Mouse (Mus musculus): ENCODE measurements around the gene Zfp263. TPM values are rescaled to one million over a fixed set of nuclear protein-coding genes. Genes with fewer than 3 reads are reported as not detected.

Gene Zfp263
- polyA plus RNA-seq (2015; fragmentation: Nextera tagmentation; extraction: Ambion mirVana): 44.9 and 48.0 TPM in 2 replicates

DNA sequence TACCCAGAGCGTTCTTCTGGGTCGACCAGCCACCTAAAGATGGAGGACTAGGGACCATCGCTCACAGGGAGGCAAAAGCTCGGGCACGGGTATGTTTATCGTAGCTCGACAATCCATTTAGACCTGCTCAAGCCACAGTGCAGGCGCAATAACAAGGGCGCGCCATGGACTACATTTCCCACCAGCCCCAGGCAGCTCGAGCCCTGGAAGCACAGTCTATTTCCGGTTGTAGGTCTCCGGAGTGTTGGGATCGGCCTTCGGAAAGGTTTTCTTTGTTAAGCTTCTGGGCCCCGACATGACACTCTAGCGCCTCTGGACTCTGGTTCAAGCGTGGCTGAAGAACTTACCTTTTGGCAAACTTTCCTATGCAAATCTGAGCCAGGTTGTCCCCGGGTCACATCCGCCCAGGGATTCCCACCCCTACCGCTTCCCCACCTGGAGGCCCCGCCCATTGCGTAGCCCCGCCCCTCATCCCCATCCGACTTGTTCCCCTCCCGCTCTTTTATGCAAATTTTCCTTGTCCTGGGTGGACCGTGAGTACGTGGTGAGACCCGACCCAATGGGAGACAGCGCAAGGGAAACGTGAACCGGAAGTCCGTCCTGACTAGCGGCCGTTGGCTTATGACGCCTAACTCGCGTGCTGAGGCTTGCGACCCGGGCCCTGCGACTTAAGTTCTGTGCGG is at the start of gene Zfp263:
Gene Zfp263 (plus strand): TSS at position 591 of the 683 bp plus-strand sequence.
- H3K4me2 ChIP-seq (ENCODE audit: low read depth, low read length): peak within 1 kb of the TSS; percentile 95
- peaks cover 8% of the 10 kb centered on the region for H3K9me3 ChIP-seq (ENCODE audit: control insufficient read depth, low read length)
- 0% methylated on average over 42 of the region's 42 CpGs for WGBS
- H3K36me3 ChIP-seq (ENCODE audit: control insufficient read depth, insufficient read depth, low read length): peaks cover 18% of the 10 kb centered on the region
- no peaks in the 10 kb centered on the region for H3K27me3 ChIP-seq (ENCODE audit: control insufficient read depth, insufficient read depth, low read depth, low read length)
- peak; percentile 98 for ATAC-seq (ENCODE audit: low read depth)
- H3K27ac ChIP-seq (ENCODE audit: low read length): peak within 1 kb of the TSS; percentile 95
- H3K4me1 ChIP-seq (replicated peaks; ENCODE audit: control insufficient read depth, insufficient read depth, low read length): peaks cover 16% of the 10 kb centered on the region
- H3K4me3 ChIP-seq (ENCODE audit: low read length): peak within 1 kb of the TSS; percentile 93
- peak within 1 kb of the TSS; percentile 94 for H3K9ac ChIP-seq (ENCODE audit: low read length)

DNA sequence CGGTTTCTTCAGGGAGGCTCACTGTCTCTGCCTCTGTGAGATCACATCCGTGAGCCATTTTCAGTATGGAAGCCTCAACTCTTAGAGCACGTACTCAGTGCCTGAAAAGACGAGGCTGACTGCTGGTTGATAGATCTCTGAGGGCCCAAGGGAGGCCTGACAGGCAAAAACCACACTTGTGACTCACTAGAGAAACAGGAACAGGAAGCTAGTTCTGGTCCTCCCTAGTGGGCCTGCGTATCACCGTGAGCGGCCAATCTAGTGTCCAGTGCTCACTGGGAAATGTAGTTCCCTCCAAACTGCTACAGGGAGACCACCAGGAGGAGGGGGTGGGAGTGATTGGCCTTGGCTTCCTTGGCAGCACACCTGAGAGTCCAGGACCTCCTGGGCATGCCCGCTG is 44.6 kb upstream of the Zfp263 start:
- Histone ChIP-seq H3K4me1 (replicated peaks; ENCODE audit: control insufficient read depth, insufficient read depth, low read length) (no peaks in the 10 kb centered on the region), H3K9me3 (ENCODE audit: control insufficient read depth, low read length) (no peaks in the 10 kb centered on the region), H3K4me2 (ENCODE audit: low read depth, low read length) (no peak overlapping the region), H3K27me3 (ENCODE audit: control insufficient read depth, insufficient read depth, low read depth, low read length) (no peaks in the 10 kb centered on the region), H3K4me3 (ENCODE audit: low read length) (no peak overlapping the region), H3K36me3 (ENCODE audit: control insufficient read depth, insufficient read depth, low read length) (no peaks in the 10 kb centered on the region), H3K27ac (ENCODE audit: low read length) (no peak overlapping the region), H3K9ac (ENCODE audit: low read length) (no peak overlapping the region)
- ATAC-seq (ENCODE audit: low read depth): no peak
- WGBS: 78% methylated on average over 8 of the region's 8 CpGs

DNA sequence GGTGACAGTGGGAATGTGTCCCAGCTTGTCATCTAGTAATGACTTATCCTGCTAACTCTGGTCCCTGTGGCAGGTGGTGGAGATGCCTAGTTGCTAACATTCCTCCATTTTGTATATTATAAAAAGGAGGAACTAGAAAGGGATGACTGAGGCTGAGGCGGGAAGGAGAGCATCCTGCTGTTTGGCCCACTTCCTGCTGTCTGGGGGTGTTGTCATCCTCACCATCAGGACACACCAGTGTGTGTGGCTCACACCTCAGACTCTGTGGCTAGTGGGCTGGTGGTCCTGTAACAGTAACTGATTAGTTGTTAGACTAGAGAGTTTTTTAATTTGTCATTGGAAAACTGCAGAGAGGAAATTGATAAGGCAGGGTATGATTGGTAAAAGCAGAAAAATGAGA is 43.0 kb upstream of the Zfp263 start:
- H3K4me1 ChIP-seq (replicated peaks; ENCODE audit: control insufficient read depth, insufficient read depth, low read length): no peaks in the 10 kb centered on the region
- H3K36me3 ChIP-seq (ENCODE audit: control insufficient read depth, insufficient read depth, low read length): no peaks in the 10 kb centered on the region
- no peak overlapping the region for H3K4me2 ChIP-seq (ENCODE audit: low read depth, low read length)
- no peak overlapping the region for H3K9ac ChIP-seq (ENCODE audit: low read length)
- no peaks in the 10 kb centered on the region for H3K27me3 ChIP-seq (ENCODE audit: control insufficient read depth, insufficient read depth, low read depth, low read length)
- WGBS: 44% methylated on average over 1 of the region's 1 CpGs
- H3K4me3 ChIP-seq (ENCODE audit: low read length): no peak overlapping the region
- ATAC-seq (ENCODE audit: low read depth): no peak
- H3K9me3 ChIP-seq (ENCODE audit: control insufficient read depth, low read length): no peaks in the 10 kb centered on the region
- H3K27ac ChIP-seq (ENCODE audit: low read length): no peak overlapping the region

DNA sequence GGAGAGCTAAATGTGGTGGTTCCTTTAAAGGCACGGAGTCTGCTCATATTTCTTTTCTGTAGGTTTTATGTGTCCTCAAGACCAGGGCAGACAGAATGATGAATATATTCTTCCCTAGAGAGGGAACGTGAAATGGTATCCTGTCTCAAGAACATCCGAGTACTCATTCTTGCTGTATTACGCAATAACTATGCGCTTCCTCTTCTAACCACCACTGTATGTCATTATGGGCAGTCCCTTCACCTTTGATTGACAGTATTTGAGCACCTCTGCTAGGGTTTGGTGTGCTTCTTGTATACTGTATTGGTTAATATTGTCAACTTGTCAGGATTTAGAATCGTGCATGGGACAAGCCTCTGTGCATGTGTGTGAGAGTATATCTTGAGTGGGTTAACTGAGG is 37.2 kb upstream of the Zfp263 start:
- Histone ChIP-seq H3K4me1 (replicated peaks; ENCODE audit: control insufficient read depth, insufficient read depth, low read length) (no peaks in the 10 kb centered on the region), H3K4me3 (ENCODE audit: low read length) (no peak overlapping the region), H3K9me3 (ENCODE audit: control insufficient read depth, low read length) (no peaks in the 10 kb centered on the region), H3K27ac (ENCODE audit: low read length) (no peak overlapping the region), H3K9ac (ENCODE audit: low read length) (no peak overlapping the region), H3K27me3 (ENCODE audit: control insufficient read depth, insufficient read depth, low read depth, low read length) (no peaks in the 10 kb centered on the region), H3K4me2 (ENCODE audit: low read depth, low read length) (no peak overlapping the region), H3K36me3 (ENCODE audit: control insufficient read depth, insufficient read depth, low read length) (no peaks in the 10 kb centered on the region)
- 73% methylated on average over 6 of the region's 6 CpGs for WGBS
- ATAC-seq (ENCODE audit: low read depth): no peak

DNA sequence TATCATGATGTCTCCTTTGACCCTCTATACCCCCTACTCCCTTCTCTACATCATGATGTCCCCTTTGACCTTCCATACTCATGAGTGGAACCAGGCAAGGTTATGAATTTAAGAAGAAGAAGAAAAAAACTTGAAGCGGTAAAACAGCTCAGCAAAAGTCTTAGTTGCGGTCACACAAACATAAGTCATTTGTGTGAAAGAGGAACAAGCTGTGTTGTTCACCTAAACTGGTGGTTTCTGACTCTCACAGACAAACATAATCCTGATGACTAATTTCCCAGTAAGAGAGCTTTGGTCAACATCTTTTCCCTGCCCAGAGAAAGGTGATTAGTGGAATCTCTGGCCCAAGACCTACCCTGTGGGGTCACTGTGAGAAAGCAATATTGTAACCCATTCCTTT is 29.2 kb upstream of the Zfp263 start:
- Histone ChIP-seq H3K9me3 (ENCODE audit: control insufficient read depth, low read length) (no peaks in the 10 kb centered on the region), H3K36me3 (ENCODE audit: control insufficient read depth, insufficient read depth, low read length) (no peaks in the 10 kb centered on the region), H3K9ac (ENCODE audit: low read length) (no peak overlapping the region), H3K27ac (ENCODE audit: low read length) (no peak overlapping the region), H3K4me2 (ENCODE audit: low read depth, low read length) (no peak overlapping the region), H3K4me1 (replicated peaks; ENCODE audit: control insufficient read depth, insufficient read depth, low read length) (no peaks in the 10 kb centered on the region), H3K27me3 (ENCODE audit: control insufficient read depth, insufficient read depth, low read depth, low read length) (no peaks in the 10 kb centered on the region), H3K4me3 (ENCODE audit: low read length) (no peak overlapping the region)
- no peak for ATAC-seq (ENCODE audit: low read depth)
- 89% methylated on average over 2 of the region's 2 CpGs for WGBS

DNA sequence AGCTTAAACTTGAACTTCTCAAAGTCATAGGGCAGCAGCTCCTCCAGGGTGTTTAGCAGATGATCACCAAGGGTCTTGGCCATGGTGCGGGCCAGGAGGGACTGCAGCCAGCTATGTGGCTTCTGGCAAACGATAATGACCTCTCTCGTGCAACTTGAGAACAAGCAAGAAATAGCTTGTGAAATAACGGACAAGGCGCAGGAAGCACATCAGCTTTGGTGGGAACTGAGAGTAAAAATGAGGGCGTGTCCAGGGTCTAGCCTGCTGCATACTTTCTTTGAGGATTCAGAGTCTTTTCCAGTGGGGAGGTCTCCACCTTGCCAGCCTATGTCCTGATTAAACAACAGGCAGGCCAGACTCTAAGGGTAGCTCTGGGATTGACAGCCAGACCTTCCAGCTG is 25.9 kb upstream of the Zfp263 start, which contains the start of gene Mefv:
Gene Mefv (minus strand): TSS at position 118 of the 400 bp plus-strand sequence.
- Histone ChIP-seq H3K9ac (ENCODE audit: low read length) (no peak within 1 kb of the TSS), H3K27ac (ENCODE audit: low read length) (no peak within 1 kb of the TSS), H3K4me2 (ENCODE audit: low read depth, low read length) (no peak within 1 kb of the TSS), H3K36me3 (ENCODE audit: control insufficient read depth, insufficient read depth, low read length) (no peaks in the 10 kb centered on the region), H3K27me3 (ENCODE audit: control insufficient read depth, insufficient read depth, low read depth, low read length) (no peaks in the 10 kb centered on the region), H3K9me3 (ENCODE audit: control insufficient read depth, low read length) (no peaks in the 10 kb centered on the region), H3K4me1 (replicated peaks; ENCODE audit: control insufficient read depth, insufficient read depth, low read length) (no peaks in the 10 kb centered on the region), H3K4me3 (ENCODE audit: low read length) (no peak within 1 kb of the TSS)
- ATAC-seq (ENCODE audit: low read depth): no peak
- WGBS: 81% methylated on average over 6 of the region's 6 CpGs

DNA sequence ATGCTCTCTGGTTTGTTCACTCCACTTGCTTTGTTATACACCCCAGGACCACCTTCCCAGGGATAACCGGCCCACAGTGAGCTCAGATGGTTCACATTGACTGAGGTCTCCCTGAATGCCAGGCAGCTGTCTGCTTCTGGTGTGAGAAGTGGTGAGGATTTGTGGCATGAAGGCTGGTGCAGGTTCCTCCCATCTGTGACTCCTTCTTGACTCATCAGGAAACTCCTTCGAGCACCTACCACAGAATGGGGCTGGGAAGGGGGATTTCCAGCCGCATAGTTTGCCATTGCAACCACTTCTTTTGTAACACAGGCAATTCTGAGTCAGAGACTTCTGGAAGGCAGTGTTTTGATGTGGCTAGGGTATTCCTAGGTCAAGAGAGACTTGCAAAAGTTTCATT is 20.7 kb upstream of the Zfp263 start:
- H3K9ac ChIP-seq (ENCODE audit: low read length): no peak overlapping the region
- no peak overlapping the region for H3K27ac ChIP-seq (ENCODE audit: low read length)
- no peaks in the 10 kb centered on the region for H3K27me3 ChIP-seq (ENCODE audit: control insufficient read depth, insufficient read depth, low read depth, low read length)
- no peaks in the 10 kb centered on the region for H3K36me3 ChIP-seq (ENCODE audit: control insufficient read depth, insufficient read depth, low read length)
- H3K4me1 ChIP-seq (replicated peaks; ENCODE audit: control insufficient read depth, insufficient read depth, low read length): no peaks in the 10 kb centered on the region
- no peak for ATAC-seq (ENCODE audit: low read depth)
- no peaks in the 10 kb centered on the region for H3K9me3 ChIP-seq (ENCODE audit: control insufficient read depth, low read length)
- H3K4me3 ChIP-seq (ENCODE audit: low read length): no peak overlapping the region
- 70% methylated on average over 3 of the region's 3 CpGs for WGBS
- H3K4me2 ChIP-seq (ENCODE audit: low read depth, low read length): no peak overlapping the region

DNA sequence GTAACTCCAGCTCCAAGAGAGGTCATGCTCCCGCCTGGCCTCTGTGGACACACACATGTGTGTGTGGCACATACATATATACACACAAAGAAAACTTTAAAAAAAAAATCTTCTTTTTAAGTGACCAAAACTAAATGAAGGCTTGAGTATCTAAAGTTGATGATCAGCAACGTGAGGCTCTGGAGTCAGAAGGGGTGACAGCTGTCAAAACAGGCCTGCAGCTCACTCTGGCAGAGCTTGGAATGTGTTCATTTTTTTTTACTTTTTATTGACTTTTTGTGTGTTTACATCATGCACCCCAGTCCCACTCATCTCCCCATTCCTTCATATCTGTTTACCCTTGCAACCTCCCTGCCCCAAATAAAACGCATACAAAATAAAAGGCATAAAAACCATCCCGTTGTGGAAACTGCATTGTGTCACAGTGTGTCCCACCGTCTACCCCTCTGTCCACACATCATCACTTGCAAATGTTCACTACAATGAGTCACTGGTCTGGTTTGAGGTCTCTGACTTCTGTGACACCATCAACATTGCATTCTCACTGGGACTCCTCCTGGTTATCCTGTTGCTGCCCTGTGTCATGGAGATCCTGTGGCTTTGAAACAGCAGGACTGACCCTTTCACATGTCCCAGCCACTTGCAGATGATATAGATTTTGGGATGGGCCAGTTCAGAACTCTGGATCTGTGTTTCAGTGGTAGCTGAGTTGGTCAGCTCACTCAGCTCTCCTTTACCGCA is 15.7 kb upstream of the Zfp263 start:
- H3K36me3 ChIP-seq (ENCODE audit: control insufficient read depth, insufficient read depth, low read length): no peaks in the 10 kb centered on the region
- H3K4me1 ChIP-seq (replicated peaks; ENCODE audit: control insufficient read depth, insufficient read depth, low read length): no peaks in the 10 kb centered on the region
- no peak overlapping the region for H3K4me3 ChIP-seq (ENCODE audit: low read length)
- no peak for ATAC-seq (ENCODE audit: low read depth)
- H3K27me3 ChIP-seq (ENCODE audit: control insufficient read depth, insufficient read depth, low read depth, low read length): no peaks in the 10 kb centered on the region
- no peak overlapping the region for H3K4me2 ChIP-seq (ENCODE audit: low read depth, low read length)
- no peak overlapping the region for H3K9ac ChIP-seq (ENCODE audit: low read length)
- no peaks in the 10 kb centered on the region for H3K9me3 ChIP-seq (ENCODE audit: control insufficient read depth, low read length)
- no peak overlapping the region for H3K27ac ChIP-seq (ENCODE audit: low read length)
- 71% methylated on average over 6 of the region's 6 CpGs for WGBS

DNA sequence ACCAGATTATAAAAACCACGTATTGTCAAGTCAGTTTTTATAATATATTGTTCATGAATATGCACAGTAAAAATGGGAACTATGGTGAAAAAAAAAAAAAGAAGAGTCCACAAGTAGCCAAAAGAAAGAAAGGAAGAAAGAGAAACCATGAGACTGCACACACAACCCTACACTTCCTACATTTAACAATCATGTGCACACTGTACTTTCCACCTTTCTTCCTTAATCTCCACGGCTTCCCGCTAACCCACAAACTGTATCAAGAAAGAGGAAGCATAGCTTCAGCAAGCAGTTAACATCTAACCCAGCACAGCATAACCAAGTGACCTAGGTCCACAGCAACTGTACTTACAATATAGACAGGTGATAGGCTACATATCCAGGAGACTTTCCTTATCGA is 11.3 kb upstream of the Zfp263 start:
- Histone ChIP-seq H3K9ac (ENCODE audit: low read length) (no peak overlapping the region), H3K27me3 (ENCODE audit: control insufficient read depth, insufficient read depth, low read depth, low read length) (no peaks in the 10 kb centered on the region), H3K4me2 (ENCODE audit: low read depth, low read length) (no peak overlapping the region), H3K4me1 (replicated peaks; ENCODE audit: control insufficient read depth, insufficient read depth, low read length) (no peaks in the 10 kb centered on the region), H3K9me3 (ENCODE audit: control insufficient read depth, low read length) (no peaks in the 10 kb centered on the region), H3K27ac (ENCODE audit: low read length) (no peak overlapping the region), H3K36me3 (ENCODE audit: control insufficient read depth, insufficient read depth, low read length) (no peaks in the 10 kb centered on the region), H3K4me3 (ENCODE audit: low read length) (no peak overlapping the region)
- 78% methylated on average over 4 of the region's 4 CpGs for WGBS
- no peak for ATAC-seq (ENCODE audit: low read depth)
